Mouse (Mus musculus) heart, adult 2 months (tissue): Measurements from ENCODE around the gene Lat2.
"Not testable (repeated sequence)": the region's sequence is repeated elsewhere in the genome, so short reads cannot be mapped to it uniquely, and the experiment has no call there.

Source experiments
- CTCF ChIP-seq: fragments of 200-600 bp; IDR thresholded peaks from 2 replicates; pipeline ENCODE4 v1.8.1; 2022; ENCODE audit warnings: antibody characterized with exemption, mild to moderate bottlenecking, moderate library complexity
- POLR2A ChIP-seq: fragments of 200-500 bp; IDR thresholded peaks from 2 replicates; pipeline ENCODE4 v1.6.1; 2011; ENCODE audit warnings: mild to moderate bottlenecking, low read depth, low read length, control low read depth; ENCODE audit not compliant: insufficient read depth

- not testable (repeated sequence) for TF ChIP-seq POLR2A, CTCF
Measured at GRCm38 (mm10) chr5:134648976-134649375, 34.2 kb upstream of the Lat2 start.
